Mouse (Mus musculus): ENCODE results near the gene Dclk2. TPM values are rescaled to one million over a fixed set of nuclear protein-coding genes. Genes with fewer than 3 reads are reported as not detected.

The Dclk2 gene
- polyA plus RNA-seq, 1 experiment = 48.4 TPM

DNA sequence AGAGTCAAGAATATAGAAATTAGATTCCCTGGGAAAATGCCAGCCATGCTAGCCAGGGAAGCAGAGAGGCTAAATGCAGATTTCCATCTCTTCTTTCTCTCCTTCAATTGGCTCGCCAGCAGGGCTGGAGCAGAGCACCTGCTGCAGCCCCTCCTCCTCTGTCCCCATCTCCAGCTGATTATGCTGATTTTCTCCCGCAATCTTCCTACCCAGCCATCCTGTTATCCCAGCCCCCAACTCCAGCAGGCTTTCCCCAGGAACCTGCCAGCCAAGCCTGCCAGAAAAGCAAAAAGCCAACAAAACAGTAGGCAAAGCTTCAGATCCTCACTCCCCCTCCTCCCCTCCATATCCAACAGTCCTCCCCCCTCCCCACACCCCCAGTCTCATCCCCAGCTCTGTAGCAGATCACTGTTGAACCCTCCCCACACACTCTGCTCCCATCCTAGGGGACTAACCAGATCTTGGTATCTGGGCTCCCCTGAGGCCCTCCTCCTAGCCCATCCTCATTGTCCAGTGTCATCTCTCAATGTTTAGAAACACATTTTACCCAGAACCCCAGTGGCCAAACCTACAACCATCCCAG, 15.7 kb upstream of the Dclk2 start:
- Histone ChIP-seq H3K4me3 (ENCODE audit: insufficient read depth, low read length) (no peak overlapping the region), H3K4me1 (ENCODE audit: control insufficient read depth, insufficient read depth, low read length) (no peaks in the 10 kb centered on the region), H3K27ac (ENCODE audit: insufficient read depth, low read length) (no peak overlapping the region; the same call in 1 of the 2 replicates)
- TF ChIP-seq CTCF (IDR thresholded peaks at IDR 0.05; ENCODE audit: extremely low read depth, insufficient read depth, low read length) (no peak), POLR2A (IDR thresholded peaks at IDR 0.05; ENCODE audit: extremely low read depth, insufficient read depth, low read length) (no peak)

DNA sequence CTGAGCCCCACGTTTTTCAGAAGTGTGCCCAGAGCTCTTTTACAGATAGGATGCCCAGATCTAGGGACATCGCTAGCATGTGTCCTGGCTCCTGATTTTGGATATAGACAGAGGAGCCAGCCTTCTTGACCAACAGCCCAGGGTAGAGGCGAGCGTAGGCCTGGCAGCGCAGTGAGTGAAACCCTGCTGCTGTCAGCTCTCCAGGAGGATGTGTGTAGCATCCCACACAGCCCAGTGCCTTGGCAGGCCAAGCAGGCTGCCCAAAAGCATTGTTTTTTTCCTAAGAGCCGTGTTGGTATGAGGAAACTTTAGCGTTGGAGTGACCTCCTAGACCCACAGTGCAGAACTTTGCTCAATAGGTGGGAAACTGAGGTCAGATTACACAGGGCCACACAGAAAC, 12.8 kb upstream of the Dclk2 start:
- H3K4me1 ChIP-seq (ENCODE audit: control insufficient read depth, insufficient read depth, low read length) = no peaks in the 10 kb centered on the region
- H3K27ac ChIP-seq (ENCODE audit: insufficient read depth, low read length) = no peak overlapping the region
- TF ChIP-seq CTCF (IDR thresholded peaks at IDR 0.05; ENCODE audit: extremely low read depth, insufficient read depth, low read length) = no peak
- no peak for TF ChIP-seq POLR2A (IDR thresholded peaks at IDR 0.05; ENCODE audit: extremely low read depth, insufficient read depth, low read length)
- H3K4me3 ChIP-seq (ENCODE audit: insufficient read depth, low read length) = no peak overlapping the region

DNA sequence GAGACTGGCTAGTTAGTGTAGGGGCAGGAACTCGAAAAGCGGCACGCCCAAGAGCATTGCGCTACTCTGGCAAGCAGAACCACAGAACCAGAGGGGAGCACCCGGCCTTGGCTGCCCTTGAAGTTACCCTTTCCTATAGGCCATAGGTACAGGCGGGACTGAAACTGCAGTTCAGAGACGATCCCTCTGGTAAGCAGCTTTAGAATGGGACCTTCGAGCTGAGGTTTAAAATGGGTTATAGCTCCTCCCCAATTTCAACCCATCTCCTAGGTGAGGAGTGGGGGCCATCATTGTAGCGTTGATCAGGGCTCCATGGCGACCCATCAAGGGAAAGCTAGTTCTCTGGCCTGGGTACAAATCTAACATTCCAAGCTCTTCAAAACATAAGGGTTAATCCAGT, 3.0 kb upstream of the Dclk2 start:
- no peak overlapping the region for H3K4me3 ChIP-seq (ENCODE audit: insufficient read depth, low read length)
- TF ChIP-seq CTCF (IDR thresholded peaks at IDR 0.05; ENCODE audit: extremely low read depth, insufficient read depth, low read length) (no peak), POLR2A (IDR thresholded peaks at IDR 0.05; ENCODE audit: extremely low read depth, insufficient read depth, low read length) (no peak)
- H3K27ac ChIP-seq (ENCODE audit: insufficient read depth, low read length) = no peak overlapping the region
- H3K4me1 ChIP-seq (ENCODE audit: control insufficient read depth, insufficient read depth, low read length) = 0 out of 2 replicates have a peak, but pooled peaks cover 1% of the 10 kb centered on the region

DNA sequence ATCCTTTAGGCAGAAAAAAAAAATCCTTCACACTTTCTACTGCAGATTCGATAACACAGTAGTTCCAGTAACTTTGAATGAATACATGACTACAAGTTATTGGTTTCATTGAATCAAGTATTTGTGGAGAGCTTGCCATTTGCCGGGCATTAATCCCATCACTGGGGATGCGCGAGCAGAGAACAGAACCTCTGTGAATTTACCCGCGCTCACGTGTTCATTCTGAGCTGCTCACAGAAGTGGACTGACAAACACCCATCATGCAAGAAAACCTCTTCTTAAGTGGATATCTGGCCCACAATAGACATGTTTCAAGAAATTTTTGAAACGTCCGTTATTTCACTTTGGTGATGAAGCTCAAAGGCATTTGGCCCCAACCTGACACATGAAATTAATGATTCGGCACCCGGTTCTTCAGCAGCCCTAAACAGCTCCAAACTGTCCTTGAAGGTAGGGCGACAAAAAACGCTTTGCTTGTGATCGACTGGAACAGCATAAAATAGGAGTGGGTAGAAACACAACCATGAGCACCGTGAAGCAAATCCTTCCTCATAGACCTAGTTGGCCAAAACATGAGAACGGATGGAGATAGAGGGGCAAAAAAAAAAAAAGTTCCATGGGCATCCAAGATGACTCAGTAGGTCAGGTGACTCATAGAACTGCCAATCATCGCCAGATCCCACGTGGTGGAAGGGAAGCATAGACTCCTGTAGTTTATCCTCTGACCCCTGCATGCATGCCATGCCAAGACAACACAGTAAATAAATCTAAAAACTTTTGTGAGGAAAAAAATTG, 726 bp upstream of the Dclk2 start:
- no peak for TF ChIP-seq POLR2A (IDR thresholded peaks at IDR 0.05; ENCODE audit: extremely low read depth, insufficient read depth, low read length)
- TF ChIP-seq CTCF (IDR thresholded peaks at IDR 0.05; ENCODE audit: extremely low read depth, insufficient read depth, low read length) = no peak
- H3K27ac ChIP-seq (ENCODE audit: insufficient read depth, low read length) = no peak overlapping the region
- peaks cover 11% of the 10 kb centered on the region for H3K4me1 ChIP-seq (ENCODE audit: control insufficient read depth, insufficient read depth, low read length)
- H3K4me3 ChIP-seq (ENCODE audit: insufficient read depth, low read length) = peak overlapping the region; percentile 100; the same call in 1 of the 2 replicates

DNA sequence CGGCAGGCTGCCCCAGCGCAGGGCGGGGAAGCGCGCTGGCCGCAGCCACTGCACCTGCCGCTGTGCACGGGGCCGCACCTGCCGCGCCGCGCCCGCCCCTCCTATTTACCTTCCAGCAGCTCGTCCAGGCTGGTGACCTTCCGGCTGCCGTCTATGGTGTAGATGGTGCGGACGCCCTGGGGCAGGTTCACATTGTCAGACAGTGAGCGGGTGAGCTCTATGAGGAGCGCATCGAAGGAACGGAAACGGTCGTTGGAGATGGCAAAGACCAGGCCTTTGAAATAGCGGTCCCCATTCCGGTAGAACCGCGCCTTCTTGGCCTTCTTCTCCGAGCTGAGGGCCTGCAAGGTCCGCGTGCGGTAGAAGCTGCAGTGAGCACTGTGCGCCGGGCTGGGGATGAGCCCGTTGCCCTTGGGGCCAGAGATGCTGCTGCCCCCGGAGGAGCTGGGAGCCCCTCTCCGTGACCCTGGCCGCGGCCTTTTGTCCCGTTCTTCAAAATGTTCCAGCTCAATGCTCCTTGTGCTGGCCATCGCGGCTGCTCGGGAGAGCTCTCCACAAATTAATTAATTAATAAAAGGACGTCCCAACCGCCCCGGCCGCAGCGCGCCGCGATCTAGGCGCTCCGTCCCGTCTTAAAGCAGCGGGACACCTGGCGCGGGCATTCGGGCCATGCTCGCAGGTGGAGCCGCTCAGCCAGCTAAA, 860 bp downstream of the Dclk2 start:
- H3K4me1 ChIP-seq (ENCODE audit: control insufficient read depth, insufficient read depth, low read length) = peaks cover 11% of the 10 kb centered on the region

DNA sequence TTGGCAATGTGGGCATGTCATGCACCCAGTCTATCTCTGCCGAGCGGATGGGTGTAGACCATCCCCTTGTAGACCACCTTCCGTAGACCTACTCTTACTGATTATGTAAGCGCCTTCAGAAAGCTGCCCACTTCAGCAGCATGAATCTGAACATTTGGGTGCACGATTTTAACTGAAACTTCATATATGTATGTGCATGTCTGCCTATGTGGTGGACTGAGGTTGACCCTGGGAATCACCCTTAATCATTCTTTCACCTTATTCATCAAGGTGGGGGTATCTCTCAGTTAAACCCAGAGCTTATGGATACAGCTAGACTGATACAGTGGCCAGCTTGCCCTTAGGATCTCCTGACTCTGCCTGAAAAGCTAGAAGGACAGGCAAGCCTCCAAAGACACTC, 3.6 kb downstream of the Dclk2 start:
- H3K4me1 ChIP-seq (ENCODE audit: control insufficient read depth, insufficient read depth, low read length) = peaks cover 11% of the 10 kb centered on the region
- TF ChIP-seq POLR2A (IDR thresholded peaks at IDR 0.05; ENCODE audit: extremely low read depth, insufficient read depth, low read length) (no peak), CTCF (IDR thresholded peaks at IDR 0.05; ENCODE audit: extremely low read depth, insufficient read depth, low read length) (no peak)
- no peak overlapping the region for H3K4me3 ChIP-seq (ENCODE audit: insufficient read depth, low read length)
- no peak overlapping the region for H3K27ac ChIP-seq (ENCODE audit: insufficient read depth, low read length)

More for the DNA sequence above, 860 bp downstream of the Dclk2 start:
- Histone ChIP-seq H3K4me3 (ENCODE audit: insufficient read depth, low read length) (peak overlapping the region; percentile 100), H3K27ac (ENCODE audit: insufficient read depth, low read length) (peak overlapping the region; percentile 97; the same call in 1 of the 2 replicates)
- TF ChIP-seq POLR2A (IDR thresholded peaks at IDR 0.05; ENCODE audit: extremely low read depth, insufficient read depth, low read length) = no peak
- no peak for TF ChIP-seq CTCF (IDR thresholded peaks at IDR 0.05; ENCODE audit: extremely low read depth, insufficient read depth, low read length)

DNA sequence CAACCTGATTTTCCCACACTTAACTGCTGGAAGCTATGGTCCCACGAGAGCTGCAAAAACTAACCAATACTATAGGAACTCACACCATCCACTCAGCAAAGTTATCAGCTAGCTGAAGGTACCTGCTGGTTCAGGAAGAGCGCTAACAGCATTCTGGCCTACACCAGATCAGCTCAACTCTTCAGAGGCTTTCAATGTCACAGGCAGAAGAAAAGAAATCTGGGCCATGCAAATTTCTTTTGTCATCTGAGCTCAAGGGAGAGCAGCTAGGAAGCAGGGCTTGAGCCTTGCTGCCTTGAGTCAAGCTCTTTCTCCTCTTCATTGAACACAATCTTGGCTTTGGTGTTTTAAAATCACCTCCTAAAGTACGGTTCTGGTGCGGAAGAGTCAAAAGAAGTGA, 4.0 kb downstream of the Dclk2 start:
- H3K4me1 ChIP-seq (ENCODE audit: control insufficient read depth, insufficient read depth, low read length) = peaks cover 11% of the 10 kb centered on the region
- H3K27ac ChIP-seq (ENCODE audit: insufficient read depth, low read length) = no peak overlapping the region
- no peak overlapping the region for H3K4me3 ChIP-seq (ENCODE audit: insufficient read depth, low read length)

DNA sequence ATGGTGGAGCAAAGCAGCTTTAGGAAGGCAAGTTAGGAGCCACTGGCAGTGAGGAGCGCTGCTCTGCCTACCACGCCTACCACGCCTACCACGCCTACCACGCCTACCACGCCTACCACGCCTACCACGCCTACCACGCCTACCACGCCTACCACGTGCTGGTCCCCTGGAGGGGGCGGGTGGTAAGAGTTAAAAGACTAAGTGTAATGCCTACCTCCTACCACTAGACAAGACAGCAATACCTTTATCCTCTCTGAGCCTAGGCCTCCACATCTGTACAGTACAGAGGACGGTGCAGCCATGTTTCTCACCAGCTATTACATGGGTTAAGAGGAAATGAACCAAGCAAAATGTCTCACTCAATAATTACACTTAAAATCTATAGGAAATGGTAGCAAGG, 5.4 kb downstream of the Dclk2 start:
- Histone ChIP-seq H3K4me3 (ENCODE audit: insufficient read depth, low read length) (no peak overlapping the region), H3K4me1 (ENCODE audit: control insufficient read depth, insufficient read depth, low read length) (peaks cover 10% of the 10 kb centered on the region), H3K27ac (ENCODE audit: insufficient read depth, low read length) (no peak overlapping the region)
- no peak for TF ChIP-seq POLR2A (IDR thresholded peaks at IDR 0.05; ENCODE audit: extremely low read depth, insufficient read depth, low read length)
- no peak for TF ChIP-seq CTCF (IDR thresholded peaks at IDR 0.05; ENCODE audit: extremely low read depth, insufficient read depth, low read length)

More for the DNA sequence above, 4.0 kb downstream of the Dclk2 start:
- no peak for TF ChIP-seq POLR2A (IDR thresholded peaks at IDR 0.05; ENCODE audit: extremely low read depth, insufficient read depth, low read length)
- no peak for TF ChIP-seq CTCF (IDR thresholded peaks at IDR 0.05; ENCODE audit: extremely low read depth, insufficient read depth, low read length)

DNA sequence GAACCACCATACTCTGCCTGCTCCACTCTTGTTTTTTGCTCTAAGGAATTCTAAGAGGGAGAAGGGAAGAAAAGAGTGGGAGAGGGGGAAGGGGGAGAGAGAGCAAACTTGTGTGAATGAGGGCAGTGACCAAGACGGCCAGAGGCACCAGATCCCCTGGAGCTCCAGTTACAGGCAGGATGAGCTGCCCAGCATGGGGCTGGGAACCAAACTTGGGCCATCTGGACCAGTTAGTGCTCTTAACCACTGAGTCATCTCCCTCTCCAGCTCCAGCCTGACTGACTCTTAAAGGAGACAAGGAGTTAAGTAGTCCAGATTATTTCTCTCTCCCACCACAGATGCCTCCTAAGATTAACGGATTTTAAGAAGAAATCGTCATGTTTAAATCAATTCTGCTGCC, 6.3 kb downstream of the Dclk2 start:
- peaks cover 10% of the 10 kb centered on the region for H3K4me1 ChIP-seq (ENCODE audit: control insufficient read depth, insufficient read depth, low read length)

More for the DNA sequence above, 6.3 kb downstream of the Dclk2 start:
- Histone ChIP-seq H3K27ac (ENCODE audit: insufficient read depth, low read length) (no peak overlapping the region), H3K4me3 (ENCODE audit: insufficient read depth, low read length) (no peak overlapping the region)
- TF ChIP-seq CTCF (IDR thresholded peaks at IDR 0.05; ENCODE audit: extremely low read depth, insufficient read depth, low read length) (no peak), POLR2A (IDR thresholded peaks at IDR 0.05; ENCODE audit: extremely low read depth, insufficient read depth, low read length) (no peak)

Measured in cortical plate, adult 2 months (tissue).